Mouse (Mus musculus) intestine, embryonic 15.5 days (tissue): ENCODE data around the gene Tra2a. TPM values are rescaled to one million over a fixed set of nuclear protein-coding genes. Genes with fewer than 3 reads are reported as not detected.

ENCODE experiments used
- ATAC-seq: fragments of 200-750 bp; cut with Nextera tagmentation; 2 replicates; pipeline ENCODE4 v1.8.0; 2017; ENCODE audit warnings: moderate TSS enrichment, moderate library complexity
- H3K27ac ChIP-seq: fragments of 300-500 bp; sonication (generic); 2 replicates; pipeline ENCODE4 v1.5.1; 2015; ENCODE audit warnings: mild to moderate bottlenecking, inconsistent platforms
- H3K27me3 ChIP-seq: fragments of 300-500 bp; sonication (generic); replicated peaks from 2 replicates; pipeline ENCODE4 v1.6.1; 2015; ENCODE audit warnings: inconsistent platforms
- H3K36me3 ChIP-seq: fragments of 300-500 bp; sonication (generic); 2 replicates; pipeline ENCODE4 v1.6.1; 2015; ENCODE audit warnings: inconsistent platforms
- H3K4me1 ChIP-seq: fragments of 300-500 bp; sonication (generic); replicated peaks from 2 replicates; pipeline ENCODE4 v1.6.1; 2015; ENCODE audit warnings: inconsistent platforms
- H3K4me2 ChIP-seq: fragments of 300-500 bp; sonication (generic); replicated peaks from 2 replicates; pipeline ENCODE4 v1.6.1; 2015; ENCODE audit warnings: mild to moderate bottlenecking, inconsistent platforms
- H3K4me3 ChIP-seq: fragments of 300-500 bp; sonication (generic); replicated peaks from 2 replicates; pipeline ENCODE4 v1.5.1; 2015; ENCODE audit warnings: inconsistent platforms
- H3K9ac ChIP-seq: fragments of 300-500 bp; sonication (generic); 2 replicates; pipeline ENCODE4 v1.6.1; 2015; ENCODE audit warnings: inconsistent platforms
- H3K9me3 ChIP-seq: fragments of 300-500 bp; sonication (generic); 2 replicates; pipeline ENCODE4 v1.6.1; 2016; ENCODE audit warnings: inconsistent platforms
- WGBS: fragments of 180-500 bp; shearing (Covaris S2); methylation state at CpG from one replicate; pipeline ENCODE4 v1.1.7; 2015; 5-methylcytosine and 5-hydroxymethylcytosine counted together
- polyA plus RNA-seq: library from polyadenylated mRNA; unstranded; fragments of >200 nt; fragmentation: Nextera tagmentation; extraction: Ambion mirVana; gene quantifications from 2 replicates; pipeline ENCODE4 v1.2.1, GENCODE M21; 2015

The Tra2a gene
- polyA plus RNA-seq, 1 experiment from 2014 or later = 82.9 TPM

DNA sequence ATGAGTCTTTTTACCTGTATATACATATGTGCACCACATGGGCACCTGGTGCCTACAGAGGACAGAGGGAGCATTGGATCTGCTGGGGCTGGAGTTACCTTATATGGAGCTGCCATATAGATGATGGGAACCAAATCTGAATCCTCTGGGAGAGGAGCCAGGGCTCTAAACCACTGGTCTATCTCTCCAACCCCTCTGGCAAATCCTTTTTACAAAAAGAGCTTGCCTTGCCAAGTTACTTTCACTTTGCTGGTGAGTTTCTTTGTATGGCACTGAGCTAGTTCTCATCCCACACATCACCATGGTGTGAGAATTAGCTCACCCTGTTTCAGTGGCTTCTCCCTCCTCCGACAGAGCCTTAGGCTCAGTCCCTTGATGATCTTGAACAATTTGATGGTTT is 57.4 kb downstream of the Tra2a start:
- H3K4me1 ChIP-seq = peaks cover 29% of the 10 kb centered on the region

DNA sequence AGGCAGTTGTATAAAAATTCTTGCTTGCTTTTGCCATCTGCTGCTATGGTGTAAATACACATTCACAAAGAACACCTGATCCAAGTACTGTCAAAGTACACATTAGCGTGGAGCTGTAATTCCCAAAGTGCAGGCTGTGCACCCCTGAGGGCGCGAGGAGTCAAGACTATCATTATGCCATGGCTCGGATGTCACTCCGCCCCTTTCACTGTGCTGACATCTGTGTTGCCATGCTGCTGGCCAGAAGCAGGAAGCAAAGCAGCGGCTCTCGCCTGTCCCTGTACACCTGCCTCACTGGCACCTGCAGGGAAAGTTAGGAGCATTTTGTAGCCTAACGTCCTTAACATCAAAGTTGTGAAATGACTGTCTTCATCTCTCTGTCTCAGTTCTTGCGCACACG is 68.6 kb downstream of the Tra2a start:
- 0 out of 2 replicates have a peak, but pooled peaks cover 2% of the 10 kb centered on the region for H3K4me1 ChIP-seq
- no peak overlapping the region for H3K4me3 ChIP-seq
- no peaks in the 10 kb centered on the region for H3K9me3 ChIP-seq
- no peak overlapping the region for H3K27ac ChIP-seq
- H3K9ac ChIP-seq = no peak overlapping the region
- H3K27me3 ChIP-seq = no peaks in the 10 kb centered on the region
- no peaks in the 10 kb centered on the region for H3K36me3 ChIP-seq
- H3K4me2 ChIP-seq = no peak overlapping the region
- ATAC-seq = no peak
- WGBS = 92% methylated on average over 10 of the region's 10 CpGs

More for the DNA sequence above, 57.4 kb downstream of the Tra2a start:
- no peak for ATAC-seq
- Histone ChIP-seq H3K4me2 (no peak overlapping the region), H3K27ac (no peak overlapping the region), H3K9ac (no peak overlapping the region), H3K4me3 (no peak overlapping the region), H3K36me3 (peaks cover 11% of the 10 kb centered on the region; the same call in 1 of the 2 replicates), H3K9me3 (no peaks in the 10 kb centered on the region), H3K27me3 (no peaks in the 10 kb centered on the region)
- WGBS = 91% methylated on average over 1 of the region's 1 CpGs

DNA sequence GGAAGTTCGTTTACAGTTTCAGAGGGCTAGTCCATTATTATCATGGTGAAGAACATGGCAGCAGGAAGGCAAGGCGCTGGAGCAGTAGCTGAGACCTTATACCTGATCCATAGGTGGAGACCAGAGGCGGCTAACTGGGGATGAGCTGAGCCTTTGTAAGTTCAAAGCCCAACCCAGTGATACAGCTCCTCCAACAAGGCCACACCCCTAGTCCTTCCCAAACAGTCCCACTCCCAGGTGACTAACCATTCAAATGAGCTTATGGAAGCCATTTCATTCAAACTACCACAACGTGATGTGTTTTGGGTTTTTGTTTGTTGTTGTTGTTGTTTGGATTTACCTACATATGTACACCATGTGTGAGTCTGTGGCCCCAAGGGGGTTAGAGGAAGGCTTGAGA is 69.3 kb downstream of the Tra2a start:
- no peak overlapping the region for H3K27ac ChIP-seq
- 98% methylated on average over 4 of the region's 4 CpGs for WGBS
- no peak overlapping the region for H3K4me2 ChIP-seq
- no peaks in the 10 kb centered on the region for H3K27me3 ChIP-seq
- no peaks in the 10 kb centered on the region for H3K36me3 ChIP-seq
- no peak overlapping the region for H3K9ac ChIP-seq
- H3K4me1 ChIP-seq = 0 out of 2 replicates have a peak, but pooled peaks cover 2% of the 10 kb centered on the region
- no peaks in the 10 kb centered on the region for H3K9me3 ChIP-seq
- ATAC-seq = no peak
- H3K4me3 ChIP-seq = no peak overlapping the region

Other genes with a start within 250 kb of the Tra2a start
- gene Gpnmb, start 227.5 kb downstream of the Tra2a start, polyA plus RNA-seq = 0.13 and 0.20 TPM in 2 replicates
- gene Malsu1, start 190.2 kb downstream of the Tra2a start, polyA plus RNA-seq = 66.9 and 78.7 TPM in 2 replicates
- gene Igf2bp3, start 49.1 kb downstream of the Tra2a start, polyA plus RNA-seq = 83.1 and 96.8 TPM in 2 replicates
- 10.0 and 11.9 TPM in 2 replicates for gene Ccdc126, start 55.2 kb upstream of the Tra2a start, polyA plus RNA-seq
- 4.7 and 6.6 TPM in 2 replicates for gene Fam221a, start 103.7 kb upstream of the Tra2a start, polyA plus RNA-seq
- gene Stk31, start 131.6 kb upstream of the Tra2a start, polyA plus RNA-seq = 0.06 TPM in 1 of 2 replicates, not detected in the other